Mouse (Mus musculus) CH12.LX (cell line): ENCODE data around the gene Ell.

ENCODE experiments used
- CTCF ChIP-seq, 2 experiments: IDR thresholded peaks in 1 of 2; conservative IDR thresholded peaks in 1 of 2; 2 replicates each; pipeline ENCODE4 v1.5.1; 2011 to 2012; ENCODE audit warnings: low read depth in 2 of 2, low read length in 2 of 2, improper control_type of control experiment in 1 of 2, inconsistent platforms in 1 of 2, mild to moderate bottlenecking in 1 of 2, moderate library complexity in 1 of 2
- TBP ChIP-seq: conservative IDR thresholded peaks from 2 replicates; pipeline ENCODE4 v1.6.1; 2011; ENCODE audit warnings: low read depth, low read length, improper control_type of control experiment
- ZC3H11A ChIP-seq: IDR thresholded peaks from 2 replicates; pipeline ENCODE4 v1.6.1; 2012; ENCODE audit warnings: low read depth, mild to moderate bottlenecking, inconsistent platforms, low read length, improper control_type of control experiment

GRCm38 (mm10) chr8:70541081-70541480, 1.8 kb downstream of the Ell start:
- no peak for TF ChIP-seq CTCF (conservative IDR thresholded peaks at IDR 0.05 in 1 of 2, IDR thresholded peaks at IDR 0.05 in 1 of 2; ENCODE audit: low read depth in 2 of 2, low read length in 2 of 2)
- no peak for TF ChIP-seq TBP
- no peak for TF ChIP-seq ZC3H11A
